Mouse (Mus musculus) adrenal gland, adult 18-20 months (tissue): ENCODE results near the gene Mitd1. TPM values are rescaled to one million over a fixed set of nuclear protein-coding genes. Genes with fewer than 3 reads are reported as not detected.

ENCODE experiments used
- DNase-seq, 2 experiments: peaks; one replicate each; pipeline ENCODE4 v3.0.0; 2021 to 2022; ENCODE audit warnings: low spot score in 2 of 2
- long read RNA-seq, 2 experiments: library from polyadenylated mRNA; stranded (forward); transcript quantifications; one replicate each; pipeline ENCODE4 v2.0.0; 2021
- total RNA-seq, 2 experiments: library from RNA; stranded (reverse); gene quantifications; 1 replicate in 1 of 2; 2 replicates in 1 of 2; pipeline ENCODE4 v1.2.3; 2021

Gene Mitd1
- 10 to 100 TPM in 1 of 2 experiments, 1 to 10 TPM in 1; 9.6 to 12.9 TPM for total RNA-seq
- long read RNA-seq, experiment 1, partial matches to known transcripts, result 1 of 6 reads
- long read RNA-seq, experiment 1, other reads (novel, unspliced or antisense), result 2 of 6 reads
- long read RNA-seq, experiment 2, transcript Mitd1-201 (7 exons, 1,231 nt), result major isoform, 8 of 12 reads
- long read RNA-seq, experiment 2, partial matches to known transcripts, result 4 of 12 reads
- long read RNA-seq, experiment 2, other reads (novel, unspliced or antisense), result 0 of 12 reads

GRCm38 (mm10) chr1:37890025-37890652 is at the start of gene Mitd1, which contains the start of gene Mrpl30:
TSS of gene Mitd1 (minus strand) at chr1:37890411.
TSS of gene Mrpl30 (plus strand) at chr1:37890477.
- peak; percentile 86 to 88 for DNase-seq

GRCm38 (mm10) chr1:37931806-37932205 is 41.6 kb upstream of the Mitd1 start:
- peak; percentile 38 to 40 for DNase-seq

- no peak for DNase-seq
Measured at GRCm38 (mm10) chr1:37925971-37926370, 35.8 kb upstream of the Mitd1 start.

GRCm38 (mm10) chr1:37922536-37922935 is 32.3 kb upstream of the Mitd1 start:
- DNase-seq, result no peak

- DNase-seq, result no peak
Measured at GRCm38 (mm10) chr1:37918096-37918495, 27.9 kb upstream of the Mitd1 start.

- DNase-seq, result no peak
Measured at GRCm38 (mm10) chr1:37917666-37918065, 27.5 kb upstream of the Mitd1 start.

- DNase-seq, result no peak
Measured at GRCm38 (mm10) chr1:37916393-37916792, 26.2 kb upstream of the Mitd1 start, which contains the start of gene Lyg2. TSS of gene Lyg2 (minus strand) at chr1:37916493.

GRCm38 (mm10) chr1:37912751-37913150 is 22.5 kb upstream of the Mitd1 start:
- no peak for DNase-seq

- DNase-seq, result no peak
Measured at GRCm38 (mm10) chr1:37903178-37903577, 13.0 kb upstream of the Mitd1 start.

- no peak for DNase-seq
Measured at GRCm38 (mm10) chr1:37900288-37900687, 10.1 kb upstream of the Mitd1 start.

- DNase-seq, result no peak
Measured at GRCm38 (mm10) chr1:37899816-37900215, 9.6 kb upstream of the Mitd1 start.

- DNase-seq, result no peak
Measured at GRCm38 (mm10) chr1:37894606-37895005, 4.4 kb upstream of the Mitd1 start.

GRCm38 (mm10) chr1:37891400-37891799 is 1.2 kb upstream of the Mitd1 start:
- no peak for DNase-seq

- DNase-seq, result no peak
Measured at GRCm38 (mm10) chr1:37889206-37889605, 1.0 kb downstream of the Mitd1 start.

- DNase-seq, result no peak
Measured at GRCm38 (mm10) chr1:37884451-37884850, 5.8 kb downstream of the Mitd1 start.

- DNase-seq, result no peak
Measured at GRCm38 (mm10) chr1:37883411-37883810, 6.8 kb downstream of the Mitd1 start.

- DNase-seq, result no peak
Measured at GRCm38 (mm10) chr1:37877736-37878460, 12.3 kb downstream of the Mitd1 start.

- DNase-seq, result no peak
Measured at GRCm38 (mm10) chr1:37873157-37873556, 17.1 kb downstream of the Mitd1 start.

GRCm38 (mm10) chr1:37872131-37873067 is 17.8 kb downstream of the Mitd1 start:
- DNase-seq, result peak; percentile 72 to 78

- DNase-seq, result no peak
Measured at GRCm38 (mm10) chr1:37871704-37872103, 18.5 kb downstream of the Mitd1 start, which contains the start of gene Lipt1. TSS of gene Lipt1 (plus strand) at chr1:37871738.

- no peak for DNase-seq
Measured at GRCm38 (mm10) chr1:37869362-37869761, 20.8 kb downstream of the Mitd1 start.
